Mouse (Mus musculus) midbrain, embryonic 11.5 days (tissue): ENCODE data around the gene Gja4. TPM values are rescaled to one million over a fixed set of nuclear protein-coding genes. Genes with fewer than 3 reads are reported as not detected.
A peak's percentile ranks its signal among the peaks of the same experiment; 100 is the strongest.

Experiments
- ATAC-seq: fragments of 200-750 bp; cut with Nextera tagmentation; 2 replicates; pipeline ENCODE4 v1.8.0; 2017; ENCODE audit warnings: moderate TSS enrichment, moderate library complexity; ENCODE audit not compliant: low FRiP score
- DNase-seq: peaks from one replicate; pipeline ENCODE4 v3.0.0; 2015; ENCODE audit warnings: low spot score; ENCODE audit errors: missing footprints
- H3K27ac ChIP-seq: fragments of 300-500 bp; sonication (generic); 2 replicates; pipeline ENCODE4 v1.5.1; 2014; ENCODE audit warnings: low read depth, low read length
- H3K27me3 ChIP-seq: fragments of 300-500 bp; sonication (generic); 2 replicates; pipeline ENCODE4 v1.6.1; 2014; ENCODE audit warnings: mild to moderate bottlenecking, low read length, moderate library complexity, mixed read lengths; ENCODE audit not compliant: control insufficient read depth, insufficient read depth
- H3K36me3 ChIP-seq: fragments of 300-500 bp; sonication (generic); 2 replicates; pipeline ENCODE4 v1.6.1; 2014; ENCODE audit warnings: mild to moderate bottlenecking, low read length, moderate library complexity, mixed read lengths; ENCODE audit not compliant: control insufficient read depth, insufficient read depth
- H3K4me1 ChIP-seq: fragments of 300-500 bp; sonication (generic); 2 replicates; pipeline ENCODE4 v1.6.1; 2014; ENCODE audit warnings: low read length; ENCODE audit not compliant: control insufficient read depth, insufficient read depth
- H3K4me2 ChIP-seq: fragments of 300-500 bp; sonication (generic); 2 replicates; pipeline ENCODE4 v1.6.1; 2014; ENCODE audit warnings: mild to moderate bottlenecking, moderate library complexity
- H3K4me3 ChIP-seq: fragments of 300-500 bp; sonication (generic); 2 replicates; pipeline ENCODE4 v1.5.1; 2014; ENCODE audit warnings: low read depth, low read length
- H3K9ac ChIP-seq: fragments of 300-500 bp; sonication (generic); 2 replicates; pipeline ENCODE4 v1.6.1; 2014; ENCODE audit warnings: low read length
- H3K9me3 ChIP-seq: fragments of 300-500 bp; sonication (generic); 2 replicates; pipeline ENCODE4 v1.6.1; 2016; ENCODE audit warnings: low read length; ENCODE audit not compliant: control insufficient read depth
- WGBS: fragments of 180-500 bp; shearing (Covaris S2); extraction: QIAGEN DNeasy Blood & Tissue Kit; methylation state at CpG from one replicate; pipeline ENCODE4 v1.1.7; 2014; 5-methylcytosine and 5-hydroxymethylcytosine counted together
- polyA plus RNA-seq: library from polyadenylated mRNA; unstranded; fragments of >200 nt; fragmentation: Nextera tagmentation; extraction: Ambion mirVana; gene quantifications from 2 replicates; pipeline ENCODE4 v1.2.1, GENCODE M21; 2014

Gja4 gene
- polyA plus RNA-seq, 1 experiment from 2014 or later, result 20.1 TPM

- 79% methylated on average over 9 of the region's 9 CpGs for WGBS
- H3K36me3 ChIP-seq, result no peaks in the 10 kb centered on the region
- no peak overlapping the region for H3K4me3 ChIP-seq
- ATAC-seq (no peak), DNase-seq (no peak)
- H3K27ac ChIP-seq, result no peak overlapping the region
- no peak overlapping the region for H3K4me2 ChIP-seq
- no peaks in the 10 kb centered on the region for H3K4me1 ChIP-seq
- no peak overlapping the region for H3K9ac ChIP-seq
- no peaks in the 10 kb centered on the region for H3K27me3 ChIP-seq
- no peaks in the 10 kb centered on the region for H3K9me3 ChIP-seq
These were observed 34.6 kb downstream of the Gja4 start for GRCm38 (mm10) chr4:127279241-127279640.

GRCm38 (mm10) chr4:127278451-127279001 is 35.3 kb downstream of the Gja4 start:
- Histone ChIP-seq H3K4me3 (no peak overlapping the region), H3K9me3 (no peaks in the 10 kb centered on the region), H3K4me2 (no peak overlapping the region), H3K27me3 (no peaks in the 10 kb centered on the region), H3K36me3 (no peaks in the 10 kb centered on the region), H3K27ac (no peak overlapping the region), H3K4me1 (no peaks in the 10 kb centered on the region), H3K9ac (no peak overlapping the region)
- DNase-seq (peak; percentile 60), ATAC-seq (no peak)
- WGBS, result 64% methylated on average over 9 of the region's 9 CpGs

GRCm38 (mm10) chr4:127264183-127264554 is 49.7 kb downstream of the Gja4 start:
- Histone ChIP-seq H3K9me3 (no peaks in the 10 kb centered on the region), H3K4me2 (no peak overlapping the region), H3K4me1 (no peaks in the 10 kb centered on the region), H3K27ac (no peak overlapping the region), H3K4me3 (no peak overlapping the region), H3K27me3 (no peaks in the 10 kb centered on the region), H3K9ac (no peak overlapping the region), H3K36me3 (no peaks in the 10 kb centered on the region)
- 60% methylated on average over 5 of the region's 5 CpGs for WGBS
- DNase-seq (no peak), ATAC-seq (no peak)

GRCm38 (mm10) chr4:127263438-127264182 is 50.2 kb downstream of the Gja4 start:
- Histone ChIP-seq H3K27ac (no peak overlapping the region), H3K4me2 (no peak overlapping the region), H3K4me3 (no peak overlapping the region), H3K9me3 (no peaks in the 10 kb centered on the region), H3K36me3 (no peaks in the 10 kb centered on the region), H3K4me1 (no peaks in the 10 kb centered on the region), H3K9ac (no peak overlapping the region), H3K27me3 (no peaks in the 10 kb centered on the region)
- ATAC-seq (no peak), DNase-seq (peak; percentile 66)
- WGBS, result 75% methylated on average over 19 of the region's 19 CpGs

- DNase-seq, result peak; percentile 35
- Histone ChIP-seq H3K27me3 (no peaks in the 10 kb centered on the region), H3K27ac (no peak overlapping the region), H3K9ac (no peak overlapping the region), H3K4me1 (no peaks in the 10 kb centered on the region), H3K4me2 (no peak overlapping the region), H3K9me3 (no peaks in the 10 kb centered on the region), H3K4me3 (no peak overlapping the region), H3K36me3 (no peaks in the 10 kb centered on the region)
- 88% methylated on average over 14 of the region's 14 CpGs for whole genome bisulfite sequencing
- no peak for ATAC-seq
These were observed 52.2 kb downstream of the Gja4 start for GRCm38 (mm10) chr4:127261601-127262000.

Other genes with a start within 250 kb of the Gja4 start
- gene Zmym6, start 236.7 kb downstream of the Gja4 start, polyA plus RNA-seq, result 26.7 and 30.8 TPM in 2 replicates
- 14.3 and 16.0 TPM in 2 replicates for gene Tmem35b, start 190.3 kb downstream of the Gja4 start, polyA plus RNA-seq
- gene Dlgap3, start 144.8 kb downstream of the Gja4 start, polyA plus RNA-seq, result 4.0 and 4.4 TPM in 2 replicates
- gene Smim12, start 70.3 kb downstream of the Gja4 start, polyA plus RNA-seq, result 54.5 and 60.0 TPM in 2 replicates
- gene Gjb3, start 16.8 kb upstream of the Gja4 start, polyA plus RNA-seq, result 0.65 and 0.75 TPM in 2 replicates
- gene Gjb4, start 40.0 kb upstream of the Gja4 start, polyA plus RNA-seq, result 0.10 TPM in 1 of 2 replicates, not detected in the other
- 0.42 and 0.46 TPM in 2 replicates for gene Gjb5, start 44.1 kb upstream of the Gja4 start, polyA plus RNA-seq